13 mouse cellular contexts compared by ENCODE assay signal in the genomic region with DNA sequence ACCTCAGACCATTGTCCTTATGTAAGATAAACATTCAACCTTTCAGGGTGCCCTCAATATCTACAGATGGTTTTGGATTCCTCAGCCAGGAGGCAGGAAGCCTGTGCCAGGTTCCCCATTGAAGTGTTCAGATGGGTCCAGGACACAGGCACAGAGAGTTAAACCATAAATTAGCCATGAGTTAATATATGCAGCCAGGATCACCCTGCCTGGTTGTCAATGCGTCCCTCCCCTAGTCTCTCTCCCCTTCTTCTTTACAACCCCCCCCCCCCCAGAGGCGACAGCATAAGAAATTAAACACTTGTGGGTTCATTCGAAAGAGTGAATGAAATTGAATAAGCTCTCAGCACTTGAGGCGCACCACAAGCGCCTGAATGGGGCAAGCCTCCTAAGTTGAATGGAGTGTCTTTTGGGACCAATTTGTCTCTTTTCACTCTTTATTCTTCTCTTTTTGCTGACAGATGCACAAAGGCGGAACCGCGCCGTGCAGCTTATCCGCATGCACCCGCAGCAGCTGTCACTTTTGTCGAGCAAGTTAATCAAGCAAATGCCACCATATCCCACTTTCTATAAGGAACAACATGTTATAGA. TPM values are rescaled to one million over a fixed set of nuclear protein-coding genes. Genes with fewer than 3 reads are reported as not detected.
DNase-seq lines count a peak whose midpoint lies in the region; ATAC-seq and TF ChIP-seq lines count a peak whose summit lies in the region.
"Had no signal": no experiment of that assay in that cellular context is flagged by ENCODE, and none has a peak within 500 bp of the region (broad histone marks: within the 10 kb centered on the region; RNA-seq: fewer than 3 reads in every experiment).

No protein-coding gene starts in this region.

- H3K4me3 ChIP-seq in forebrain, postnatal 0 days (ENCODE audit: low read depth, low read length): no peak overlapping the region
- no peak overlapping the region for H3K4me3 ChIP-seq in midbrain, embryonic 12.5 days
- H3K4me3 ChIP-seq in left cerebral cortex, adult 2 months: no peak overlapping the region
- H3K4me3 ChIP-seq: liver, embryonic 13.5 days had no signal

- no peak for TF ChIP-seq CTCF in brain, embryonic 14.5 days (IDR thresholded peaks at IDR 0.05; ENCODE audit: borderline replicate concordance, extremely low read depth, insufficient read depth, insufficient read length)
- TF ChIP-seq CTCF in forebrain, postnatal 0 days (IDR thresholded peaks at IDR 0.05; ENCODE audit: low read depth): no peak
- TF ChIP-seq CTCF in left cerebral cortex, adult 2 months (IDR thresholded peaks at IDR 0.05): no peak

- H3K27me3 ChIP-seq in forebrain, postnatal 0 days (ENCODE audit: insufficient read depth, low read length): no peaks in the 10 kb centered on the region
- peaks cover 92% of the 10 kb centered on the region for H3K27me3 ChIP-seq in midbrain, embryonic 12.5 days
- H3K27me3 ChIP-seq: liver, embryonic 13.5 days had no signal

- H3K9me3 ChIP-seq in forebrain, postnatal 0 days (ENCODE audit: low read length): no peaks in the 10 kb centered on the region
- H3K9me3 ChIP-seq in midbrain, embryonic 12.5 days: no peaks in the 10 kb centered on the region
- H3K9me3 ChIP-seq: liver, embryonic 13.5 days had no signal

- DNase-seq in brain, embryonic 14.5 days (ENCODE audit: low read depth): peak; percentile 98
- peak; percentile 56 to 61 for DNase-seq in cerebellum, postnatal 25 days
- peak; percentile 78 for DNase-seq in forebrain, postnatal 0 days
- DNase-seq in lung, adult 18-20 months: no peak
- DNase-seq in heart, postnatal 10 days: no peak
- no peak for DNase-seq in kidney, adult 11 months
- DNase-seq in left cerebral cortex, adult 2 months (ENCODE audit: extremely low spot score in 1 of 2, low spot score in 2 of 2): no peak
- DNase-seq: kidney, postnatal 10 days; liver, embryonic 13.5 days had no signal

- intact Hi-C loops in heart, postnatal 10 days (cut with DNase I): no loop called here
- intact Hi-C loops in left cerebral cortex, adult 2 months (cut with DNase I): no loop called here

- H3K36me3 ChIP-seq in forebrain, postnatal 0 days (ENCODE audit: insufficient read depth): no peaks in the 10 kb centered on the region
- H3K36me3 ChIP-seq in midbrain, embryonic 12.5 days: no peaks in the 10 kb centered on the region
- H3K36me3 ChIP-seq: liver, embryonic 13.5 days had no signal

- 0 out of 2 replicates have a peak overlapping the region, but pooled peaks have one; percentile 16 for H3K27ac ChIP-seq in forebrain, postnatal 0 days (ENCODE audit: low read depth, low read length)
- H3K27ac ChIP-seq in midbrain, embryonic 12.5 days (replicated peaks): no peak overlapping the region
- H3K27ac ChIP-seq in left cerebral cortex, adult 2 months: no peak overlapping the region
- H3K27ac ChIP-seq: liver, embryonic 13.5 days had no signal

- peaks cover 33% of the 10 kb centered on the region for H3K4me1 ChIP-seq in forebrain, postnatal 0 days (ENCODE audit: insufficient read depth)
- H3K4me1 ChIP-seq in midbrain, embryonic 12.5 days: peaks cover 64% of the 10 kb centered on the region
- H3K4me1 ChIP-seq: liver, embryonic 13.5 days had no signal

- ATAC-seq in forebrain, postnatal 0 days: peak; percentile 71
- peak; percentile 85 for ATAC-seq in midbrain, embryonic 12.5 days (ENCODE audit: low FRiP score, low read depth)

- TF ChIP-seq POLR2A in brain, embryonic 14.5 days (IDR thresholded peaks at IDR 0.05; ENCODE audit: borderline replicate concordance, extremely low read depth, insufficient read depth, insufficient read length, poor library complexity, severe bottlenecking): no peak

- no peak overlapping the region for H3K4me2 ChIP-seq in forebrain, postnatal 0 days (ENCODE audit: low read depth)
- no peak overlapping the region for H3K4me2 ChIP-seq in midbrain, embryonic 12.5 days (replicated peaks)
- H3K4me2 ChIP-seq: heart, embryonic 11.5 days; liver, embryonic 13.5 days had no signal

- WGBS in forebrain, postnatal 0 days: 8% methylated on average over 12 of the region's 12 CpGs
- 13% methylated on average over 12 of the region's 12 CpGs for WGBS in midbrain, embryonic 12.5 days

- no peak overlapping the region for H3K9ac ChIP-seq in forebrain, postnatal 0 days
- no peak overlapping the region for H3K9ac ChIP-seq in midbrain, embryonic 12.5 days (replicated peaks)
- H3K9ac ChIP-seq: liver, embryonic 13.5 days had no signal

RNA-seq across cellular contexts. Expression of a gene that starts 45.4 kb away (rescaled TPM):
- 16.5 and 79.1 TPM in 2 replicates for polyA plus RNA-seq in brain, embryonic 14.5 days (2012; rRNA removed)
- 26.8 and 27.5 TPM in 2 replicates for total RNA-seq in forebrain, postnatal 0 days (2014; rRNA removed)
- 40.7 and 42.2 TPM in 2 replicates for polyA plus RNA-seq in forebrain, postnatal 0 days (2015; fragmentation: Nextera tagmentation; extraction: Ambion mirVana)
- polyA plus RNA-seq in midbrain, embryonic 12.5 days (2016; fragmentation: Nextera tagmentation; extraction: Ambion mirVana): 2.9 and 7.7 TPM in 2 replicates
- not detected for total RNA-seq in heart, postnatal 10 days (2021)
- 10 to 100 TPM; 28.6 to 33.1 TPM for total RNA-seq in left cerebral cortex, adult 2 months (2021)
- total RNA-seq: MEL; neutrophil, adult 5-6 weeks had no signal
- polyA plus RNA-seq: liver, embryonic 13.5 days had no signal

Comparison
In these comparisons a context has a peak if more than half of its experiments do, and no peak if none do; other contexts are left out.
1. DNase-seq: peak in brain, embryonic 14.5 days (single experiment), cerebellum, postnatal 25 days (2 of 2) and forebrain, postnatal 0 days (single experiment); none in lung, adult 18-20 months (0 of 2), heart, postnatal 10 days (0 of 2), kidney, adult 11 months (single experiment) and left cerebral cortex, adult 2 months (0 of 2).
2. RNA of a gene that starts 45.4 kb away (total RNA-seq): 28.6 to 33.1 TPM in left cerebral cortex, adult 2 months and 26.8 to 27.5 TPM in forebrain, postnatal 0 days; not detected in heart, postnatal 10 days; every median in the first group is over 10 times any median in the second.